Mouse (Mus musculus) brain, embryonic 14.5 days (tissue): ENCODE measurements around the gene Fam149a. TPM values are rescaled to one million over a fixed set of nuclear protein-coding genes. Genes with fewer than 3 reads are reported as not detected.

Experiments used
- DNase-seq: peaks from one replicate; pipeline ENCODE4 v3.0.0-alpha.2; 2011; ENCODE audit warnings: low read depth
- CTCF ChIP-seq: fragments of 200-500 bp; IDR thresholded peaks from 2 replicates; pipeline ENCODE4 v1.5.1; 2012; ENCODE audit warnings: inconsistent platforms, mild to moderate bottlenecking, moderate library complexity, borderline replicate concordance; ENCODE audit not compliant: insufficient read depth, insufficient read length; ENCODE audit errors: extremely low read depth
- POLR2A ChIP-seq: fragments of 200-500 bp; IDR thresholded peaks from 2 replicates; pipeline ENCODE4 v1.6.1; 2012; ENCODE audit warnings: mild to moderate bottlenecking, inconsistent platforms, borderline replicate concordance; ENCODE audit not compliant: poor library complexity, insufficient read depth, insufficient read length, severe bottlenecking; ENCODE audit errors: extremely low read depth
- polyA plus RNA-seq: library from polyadenylated mRNA; depleted of rRNA; stranded (reverse); fragments of >200 nt; gene quantifications from 2 replicates; pipeline ENCODE4 v1.2.3, GENCODE M21; 2012

Fam149a gene
- polyA plus RNA-seq, 1 experiment: 7.9 TPM

DNA sequence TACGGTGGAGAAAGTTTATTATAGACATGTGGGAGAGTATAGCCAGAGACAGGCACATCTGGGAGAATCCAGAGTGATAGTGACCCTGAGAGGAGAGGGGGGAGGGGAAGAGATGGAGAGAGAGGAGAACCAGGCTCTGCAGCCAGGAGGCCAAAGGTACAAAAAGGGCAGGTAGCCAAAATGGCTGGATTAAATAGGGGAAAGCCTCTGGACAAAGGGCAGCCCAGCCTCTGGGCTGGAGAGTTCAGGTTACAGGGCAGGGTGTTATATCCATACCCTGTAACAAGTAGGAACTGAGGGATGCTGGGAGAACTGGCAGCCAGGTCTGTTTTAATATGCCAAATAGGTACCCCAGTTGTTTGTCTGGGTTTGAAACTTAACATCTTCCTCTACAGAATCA lies 18.9 kb downstream of the Fam149a start:
- TF ChIP-seq POLR2A (no peak), CTCF (no peak)
- DNase-seq: no peak

GRCm38 (mm10) chr8:45362323-45362722 lies 19.8 kb downstream of the Fam149a start:
- no peak for TF ChIP-seq CTCF
- no peak for TF ChIP-seq POLR2A

GRCm38 (mm10) chr8:45359091-45359605 lies 22.9 kb downstream of the Fam149a start:
- TF ChIP-seq POLR2A (no peak), CTCF (no peak)
- peak; percentile 46 for DNase-seq

More at GRCm38 (mm10) chr8:45362323-45362722, 19.8 kb downstream of the Fam149a start:
- DNase-seq: peak; percentile 52

DNA sequence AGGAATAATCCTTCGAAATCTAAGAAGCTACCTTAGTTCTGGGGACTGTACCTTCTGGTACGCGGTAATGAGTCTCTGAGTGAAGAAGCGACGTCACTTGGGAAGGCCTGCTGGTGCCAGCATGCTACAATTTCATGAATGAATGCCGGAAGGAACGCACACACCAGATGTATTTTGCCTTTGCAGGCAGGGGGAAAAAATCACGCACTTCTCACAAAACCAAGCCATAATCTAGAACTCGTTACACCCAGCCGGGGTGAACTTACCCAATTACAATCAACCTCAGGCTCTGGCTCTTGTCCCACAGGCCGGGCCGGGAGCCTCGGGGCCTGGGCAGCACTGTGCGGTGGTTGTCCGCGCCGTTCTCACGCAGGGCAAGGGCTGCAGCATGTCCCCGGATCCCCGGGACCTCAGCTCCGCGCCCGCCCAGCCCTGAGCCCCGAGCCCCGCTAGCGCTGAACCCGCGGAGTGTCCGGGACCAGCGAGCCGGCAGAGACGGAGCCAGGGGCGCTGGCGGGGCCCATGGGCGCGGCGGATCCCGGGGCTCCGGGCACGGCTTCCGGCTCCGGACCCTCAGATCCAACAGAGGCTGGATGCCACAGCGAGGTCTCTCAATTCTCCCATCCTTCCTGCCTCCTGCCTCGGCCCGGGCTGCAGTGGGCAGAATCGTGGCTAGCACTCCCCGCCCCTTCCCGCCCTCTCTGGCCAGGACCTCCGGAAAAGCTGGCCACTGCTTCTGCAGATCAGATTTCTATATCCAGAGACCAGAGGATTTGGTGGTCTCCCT lies 23.8 kb downstream of the Fam149a start:
- no peak for TF ChIP-seq CTCF
- TF ChIP-seq POLR2A: 0 out of 2 replicates have a peak, but pooled peaks have one; percentile 7
- DNase-seq: peak; percentile 80

DNA sequence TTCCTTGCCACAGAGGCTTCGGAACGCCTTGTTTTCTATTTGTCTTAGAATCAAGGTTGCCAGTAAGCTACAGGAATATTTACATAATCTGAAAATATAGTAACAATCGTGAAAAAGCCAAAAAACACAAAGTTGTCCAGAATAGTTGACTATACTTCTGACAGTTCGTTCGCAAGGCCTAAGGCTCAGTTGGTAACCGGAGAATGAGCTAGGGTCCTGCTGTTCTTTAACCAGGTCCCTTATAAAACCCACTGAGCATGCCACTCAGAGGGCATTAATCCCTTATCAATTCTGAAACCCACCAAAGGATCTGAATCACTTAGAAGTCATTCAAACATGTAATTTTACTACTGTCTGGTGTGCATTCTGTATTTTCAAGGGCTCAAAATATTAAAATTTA lies 26.3 kb downstream of the Fam149a start:
- no peak for TF ChIP-seq POLR2A
- no peak for TF ChIP-seq CTCF

GRCm38 (mm10) chr8:45345031-45345430 lies 37.1 kb downstream of the Fam149a start:
- DNase-seq: peak; percentile 84
- TF ChIP-seq POLR2A (no peak), CTCF (peak; percentile 88; the same call in 1 of the 2 replicates)

More for the DNA sequence above, 26.3 kb downstream of the Fam149a start:
- no peak for DNase-seq

GRCm38 (mm10) chr8:45344298-45344697 lies 37.8 kb downstream of the Fam149a start:
- TF ChIP-seq CTCF (no peak), POLR2A (no peak)
- no peak for DNase-seq

- no peak for DNase-seq
- TF ChIP-seq CTCF (no peak), POLR2A (no peak)
Measured at GRCm38 (mm10) chr8:45341630-45342628, 40.2 kb downstream of the Fam149a start.

DNA sequence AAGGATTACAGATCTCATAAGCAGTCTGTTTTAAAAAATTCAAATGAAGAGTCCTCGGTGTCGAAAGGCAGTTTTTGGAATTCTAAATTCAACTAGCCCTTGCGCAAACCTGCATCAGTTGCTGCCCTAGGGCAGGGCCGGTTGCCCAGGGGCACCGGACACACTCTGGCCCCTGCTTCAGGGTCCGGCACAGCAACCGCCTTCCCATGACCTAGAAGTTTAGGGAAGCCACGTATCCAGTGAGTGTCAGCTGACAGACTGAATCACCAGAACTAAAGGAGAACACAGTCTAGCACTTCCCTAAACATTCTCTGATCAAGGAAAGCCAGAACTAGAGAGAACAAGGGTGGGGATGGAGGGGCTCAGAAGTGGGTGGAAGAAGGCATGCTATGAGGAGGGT lies 48.6 kb downstream of the Fam149a start:
- no peak for DNase-seq
- no peak for TF ChIP-seq POLR2A
- TF ChIP-seq CTCF: no peak

GRCm38 (mm10) chr8:45332685-45333409 lies 49.2 kb downstream of the Fam149a start, which contains the start of gene Cyp4v3:
TSS of gene Cyp4v3 (minus strand) at chr8:45333216.
- no peak for TF ChIP-seq POLR2A
- no peak for TF ChIP-seq CTCF
- peak; percentile 77 for DNase-seq
